Mouse (Mus musculus) limb, embryonic 10.5 days (tissue): ENCODE measurements around the gene 4930455H04Rik. TPM values are rescaled to one million over a fixed set of nuclear protein-coding genes. Genes with fewer than 3 reads are reported as not detected.

ENCODE experiments used
- DNase-seq: peaks from one replicate; pipeline ENCODE4 v3.0.0-alpha.2; 2017; ENCODE audit warnings: low spot score
- H3K27ac ChIP-seq: fragments of 300-500 bp; sonication (generic); 2 replicates; pipeline ENCODE4 v1.5.1; 2016; ENCODE audit warnings: mild to moderate bottlenecking
- H3K27me3 ChIP-seq: fragments of 300-500 bp; sonication (generic); 2 replicates; pipeline ENCODE4 v1.6.1; 2016; ENCODE audit warnings: low read depth, mild to moderate bottlenecking; ENCODE audit not compliant: poor library complexity, severe bottlenecking
- H3K36me3 ChIP-seq: fragments of 300-500 bp; sonication (generic); 2 replicates; pipeline ENCODE4 v1.6.1; 2016; ENCODE audit warnings: mild to moderate bottlenecking, moderate library complexity
- H3K4me1 ChIP-seq: fragments of 300-500 bp; sonication (generic); 2 replicates; pipeline ENCODE4 v1.6.1; 2016
- H3K4me3 ChIP-seq: fragments of 300-500 bp; sonication (generic); 2 replicates; pipeline ENCODE4 v1.5.1; 2016; ENCODE audit warnings: mild to moderate bottlenecking, moderate library complexity
- H3K9me3 ChIP-seq: fragments of 300-500 bp; sonication (generic); replicated peaks from 2 replicates; pipeline ENCODE4 v1.6.1; 2016; ENCODE audit warnings: mild to moderate bottlenecking
- WGBS: fragments of 180-500 bp; shearing (Covaris S2); methylation state at CpG from one replicate; pipeline ENCODE4 v1.1.7; 2016; 5-methylcytosine and 5-hydroxymethylcytosine counted together
- polyA plus RNA-seq: library from polyadenylated mRNA; unstranded; fragments of >200 nt; fragmentation: Nextera tagmentation; extraction: Ambion mirVana; gene quantifications from 2 replicates; pipeline ENCODE4 v1.2.1, GENCODE M21; 2016

Gene 4930455H04Rik
- polyA plus RNA-seq, result not detected in 2 replicates

DNA sequence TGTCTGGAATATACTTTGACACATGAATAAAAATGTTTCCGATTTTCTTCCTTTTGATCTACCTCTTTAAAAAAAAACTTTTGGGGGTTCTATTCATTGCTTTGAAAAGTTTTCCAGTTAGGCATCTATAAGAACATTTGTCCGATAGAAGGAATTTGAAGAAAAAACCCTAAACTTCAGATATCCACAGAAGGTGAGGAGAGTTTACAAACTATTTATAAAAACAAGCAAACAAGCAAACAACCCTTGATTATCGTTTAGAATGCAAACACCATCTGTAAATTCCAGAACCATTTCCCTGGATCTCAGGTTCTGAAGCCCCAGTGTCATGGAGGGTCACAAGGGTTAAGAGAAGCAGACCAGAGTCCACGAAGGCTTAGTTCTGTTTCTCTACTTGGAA is at the start of gene 4930455H04Rik:
4930455H04Rik (plus strand) TSS at position 301 of the 400 bp plus-strand sequence.
- no peaks in the 10 kb centered on the region for H3K27me3 ChIP-seq
- H3K27ac ChIP-seq, result peak within 1 kb of the TSS; percentile 68; the same call in 1 of the 2 replicates
- WGBS, result 67% methylated on average over 4 of the region's 4 CpGs
- peak within 1 kb of the TSS; percentile 49 for H3K4me3 ChIP-seq
- no peaks in the 10 kb centered on the region for H3K9me3 ChIP-seq
- no peaks in the 10 kb centered on the region for H3K36me3 ChIP-seq
- no peak for DNase-seq
- peaks cover 8% of the 10 kb centered on the region for H3K4me1 ChIP-seq

DNA sequence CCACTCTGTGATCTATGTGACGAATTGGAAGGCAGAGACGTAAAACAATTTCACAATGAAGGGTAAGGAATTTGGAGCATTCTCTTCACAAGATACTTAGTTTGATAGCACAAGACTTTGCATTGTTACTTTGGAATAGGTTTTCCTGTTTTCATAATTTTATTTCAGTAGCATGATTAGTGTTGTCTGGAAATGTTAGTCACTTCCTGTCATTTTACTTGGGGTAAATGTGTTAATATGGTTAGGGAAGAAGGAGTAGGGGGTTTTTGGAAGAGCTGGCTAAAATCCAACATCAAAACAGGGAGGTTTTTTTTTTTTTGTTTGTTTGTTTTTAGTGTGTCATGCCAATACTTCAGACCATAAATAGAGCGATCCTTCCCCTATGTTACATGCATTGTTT is 46.5 kb upstream of the 4930455H04Rik start:
- no peaks in the 10 kb centered on the region for H3K27me3 ChIP-seq
- WGBS, result 87% methylated on average over 3 of the region's 3 CpGs
- no peaks in the 10 kb centered on the region for H3K9me3 ChIP-seq
- no peak overlapping the region for H3K27ac ChIP-seq
- no peaks in the 10 kb centered on the region for H3K36me3 ChIP-seq
- no peak for DNase-seq
- peaks cover 5% of the 10 kb centered on the region; the same call in 1 of the 2 replicates for H3K4me1 ChIP-seq
- no peak overlapping the region for H3K4me3 ChIP-seq

DNA sequence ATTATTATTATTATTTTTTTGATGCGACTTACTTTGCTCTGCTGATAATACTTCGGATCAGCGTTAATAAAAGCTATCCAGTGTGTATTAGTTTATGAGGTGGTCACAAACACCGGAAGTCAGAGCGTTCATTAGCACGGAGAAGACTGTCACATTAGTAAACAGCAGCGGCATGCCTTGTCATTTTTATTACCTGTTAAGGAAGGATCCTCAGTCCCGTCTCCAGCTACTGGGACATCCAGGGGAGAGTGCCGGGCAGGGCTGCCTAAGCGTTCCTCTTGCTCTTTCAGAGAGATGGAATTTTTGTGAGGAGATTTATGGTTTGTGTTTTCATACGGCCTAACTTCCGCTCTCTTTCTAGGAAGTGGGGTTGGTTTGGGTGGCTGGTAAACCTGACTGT is 45.0 kb upstream of the 4930455H04Rik start:
- Histone ChIP-seq H3K4me3 (peak overlapping the region; percentile 16; the same call in 1 of the 2 replicates), H3K9me3 (no peaks in the 10 kb centered on the region), H3K27me3 (no peaks in the 10 kb centered on the region), H3K36me3 (no peaks in the 10 kb centered on the region), H3K27ac (no peak overlapping the region), H3K4me1 (peaks cover 5% of the 10 kb centered on the region; the same call in 1 of the 2 replicates)
- WGBS, result 41% methylated on average over 12 of the region's 12 CpGs
- no peak for DNase-seq

DNA sequence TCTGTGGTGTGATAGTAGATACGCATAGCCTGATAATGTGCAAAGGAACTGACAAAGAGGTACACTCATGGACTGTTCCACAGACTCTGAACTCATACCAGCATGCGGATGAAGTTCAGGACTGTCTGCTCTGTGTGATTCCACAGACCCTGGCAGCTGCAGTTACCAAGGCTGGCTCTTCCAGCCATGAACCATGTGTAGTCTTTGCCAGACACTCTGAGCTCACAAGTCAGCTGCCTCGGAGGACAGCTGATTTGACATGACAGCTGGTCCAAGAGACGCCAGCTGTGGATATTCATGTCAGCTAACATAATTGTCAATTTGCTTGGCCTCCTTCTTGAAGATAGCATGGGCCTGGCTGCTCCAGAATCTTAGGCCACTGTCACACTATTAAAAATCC is 39.1 kb upstream of the 4930455H04Rik start:
- 87% methylated on average over 4 of the region's 4 CpGs for WGBS
- Histone ChIP-seq H3K36me3 (no peaks in the 10 kb centered on the region), H3K27ac (no peak overlapping the region), H3K9me3 (no peaks in the 10 kb centered on the region), H3K4me3 (no peak overlapping the region), H3K27me3 (no peaks in the 10 kb centered on the region), H3K4me1 (no peaks in the 10 kb centered on the region)
- no peak for DNase-seq

DNA sequence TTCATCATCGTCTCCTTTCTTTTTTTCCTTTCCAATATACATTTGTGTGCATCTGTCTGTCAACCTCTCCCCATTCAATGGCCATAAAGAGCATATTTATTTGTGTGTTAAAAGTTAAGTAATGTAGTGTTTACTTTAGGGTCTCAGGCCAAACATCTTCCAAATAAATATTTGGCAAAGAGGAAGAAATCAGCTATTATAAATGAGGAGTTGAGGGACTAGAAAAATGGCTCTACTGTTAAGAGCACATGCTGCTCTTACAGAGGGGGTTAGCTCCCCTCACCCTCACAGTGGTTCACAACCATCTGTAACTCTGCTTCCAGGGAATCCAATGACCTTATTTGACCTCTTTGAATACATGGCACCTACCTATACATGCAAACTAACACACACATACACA is 34.9 kb upstream of the 4930455H04Rik start:
- H3K27me3 ChIP-seq, result no peaks in the 10 kb centered on the region
- no peaks in the 10 kb centered on the region for H3K4me1 ChIP-seq
- WGBS, result 94% methylated on average over 1 of the region's 1 CpGs
- H3K27ac ChIP-seq, result no peak overlapping the region
- H3K9me3 ChIP-seq, result no peaks in the 10 kb centered on the region
- H3K4me3 ChIP-seq, result no peak overlapping the region
- H3K36me3 ChIP-seq, result no peaks in the 10 kb centered on the region
- no peak for DNase-seq

DNA sequence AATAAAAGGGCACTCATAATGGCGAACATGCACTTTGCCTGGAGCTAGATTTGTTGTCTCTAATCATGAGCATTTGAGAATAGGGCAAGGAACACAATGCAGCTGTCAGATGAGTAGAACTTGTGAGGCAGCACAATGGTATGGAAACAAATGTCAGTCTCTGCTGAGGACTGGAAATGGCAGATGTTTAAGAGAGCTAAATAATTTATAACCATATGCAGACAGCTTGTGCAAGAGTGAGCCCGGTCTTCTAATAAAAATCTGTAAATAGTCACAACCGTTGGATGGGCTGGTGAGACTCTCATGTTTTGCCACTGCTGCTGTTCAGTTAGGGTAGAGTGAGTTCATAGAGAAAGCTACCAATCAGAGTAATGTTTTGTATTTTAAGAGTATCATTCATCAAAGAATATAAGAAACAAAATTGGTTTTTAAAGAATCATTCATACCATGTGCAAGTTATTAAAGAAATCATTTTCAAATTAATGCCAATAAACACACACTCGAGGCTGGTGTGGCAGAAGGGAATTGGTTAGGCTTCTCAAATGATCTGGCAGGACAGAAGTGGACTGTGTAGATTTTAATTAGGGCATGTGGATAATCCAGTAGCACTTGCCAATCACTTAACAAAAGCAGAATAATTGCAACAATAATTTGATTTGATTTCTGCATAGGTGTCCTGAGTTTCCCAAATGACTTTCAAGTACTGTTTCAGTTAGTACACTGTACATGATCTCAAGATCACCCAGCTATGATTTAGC is 31.0 kb upstream of the 4930455H04Rik start:
- WGBS, result 84% methylated on average over 4 of the region's 4 CpGs
- no peaks in the 10 kb centered on the region for H3K9me3 ChIP-seq
- no peaks in the 10 kb centered on the region for H3K4me1 ChIP-seq
- no peak overlapping the region for H3K4me3 ChIP-seq
- no peaks in the 10 kb centered on the region for H3K36me3 ChIP-seq
- no peak for DNase-seq
- H3K27me3 ChIP-seq, result no peaks in the 10 kb centered on the region
- H3K27ac ChIP-seq, result no peak overlapping the region

DNA sequence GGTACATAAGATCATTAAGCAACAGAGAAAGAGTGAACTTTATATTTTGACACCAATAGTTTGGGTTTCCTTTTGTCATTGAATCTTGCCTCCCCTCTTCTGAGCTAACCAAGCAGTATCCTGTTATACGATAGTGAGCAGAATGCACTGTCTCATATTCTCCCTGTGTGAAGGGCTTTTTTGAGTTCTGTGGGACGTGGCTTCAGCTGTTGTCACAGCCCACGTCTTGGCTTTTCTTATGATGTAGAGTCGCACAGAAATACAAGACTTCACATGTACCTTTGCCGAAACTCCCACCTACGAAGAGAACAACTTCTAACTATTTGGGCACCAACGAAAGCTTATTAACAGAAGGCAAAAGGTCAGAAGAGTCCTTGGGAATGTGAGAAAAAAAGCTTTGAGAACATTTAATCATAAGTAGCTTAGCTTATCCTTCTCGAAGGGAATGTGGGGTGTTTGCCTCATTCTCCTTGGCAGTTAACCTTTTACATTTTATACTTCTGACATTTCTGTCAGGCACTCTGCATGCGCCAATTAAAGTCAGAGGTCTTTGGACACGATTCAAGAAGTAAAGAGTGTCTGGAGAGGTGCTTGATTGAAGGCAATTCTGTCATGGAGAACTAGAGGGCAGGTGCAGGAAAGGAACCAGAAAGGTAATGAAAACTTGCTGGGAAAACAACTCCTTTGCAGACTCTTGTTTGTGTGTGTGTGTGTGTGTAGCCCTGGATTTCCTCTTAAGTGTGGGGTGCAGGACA is 27.1 kb upstream of the 4930455H04Rik start:
- Histone ChIP-seq H3K36me3 (no peaks in the 10 kb centered on the region), H3K4me1 (no peaks in the 10 kb centered on the region), H3K27ac (no peak overlapping the region), H3K9me3 (no peaks in the 10 kb centered on the region), H3K4me3 (no peak overlapping the region), H3K27me3 (no peaks in the 10 kb centered on the region)
- 88% methylated on average over 10 of the region's 10 CpGs for WGBS
- DNase-seq, result no peak

DNA sequence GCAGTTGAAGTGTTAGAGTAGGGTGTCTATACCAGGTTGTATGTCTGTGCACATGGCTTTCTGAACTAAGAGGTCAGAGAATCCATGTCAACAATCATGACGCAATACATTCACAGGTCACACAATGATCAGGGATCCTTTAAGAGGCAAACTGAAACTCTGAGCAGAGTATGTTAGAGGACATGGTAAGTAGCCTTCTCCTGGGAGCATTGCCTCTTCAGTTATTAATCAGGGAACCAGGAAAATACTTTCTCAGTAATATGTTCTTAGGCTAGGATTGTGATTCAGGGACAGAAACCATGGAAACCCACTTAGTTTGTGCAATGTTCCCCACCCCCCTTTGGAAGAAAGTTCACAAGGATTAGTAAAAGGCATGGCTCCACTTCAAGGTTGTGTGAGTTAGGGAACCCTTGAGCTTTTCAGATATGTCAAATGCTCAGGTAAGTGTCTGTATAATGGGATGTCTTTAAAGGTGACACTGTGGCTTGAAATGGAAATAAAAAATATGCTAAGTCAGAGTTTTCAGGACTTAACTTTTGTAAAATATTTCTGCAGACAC is 26.4 kb upstream of the 4930455H04Rik start:
- 97% methylated on average over 1 of the region's 1 CpGs for WGBS
- H3K27me3 ChIP-seq, result no peaks in the 10 kb centered on the region
- no peak for DNase-seq

DNA sequence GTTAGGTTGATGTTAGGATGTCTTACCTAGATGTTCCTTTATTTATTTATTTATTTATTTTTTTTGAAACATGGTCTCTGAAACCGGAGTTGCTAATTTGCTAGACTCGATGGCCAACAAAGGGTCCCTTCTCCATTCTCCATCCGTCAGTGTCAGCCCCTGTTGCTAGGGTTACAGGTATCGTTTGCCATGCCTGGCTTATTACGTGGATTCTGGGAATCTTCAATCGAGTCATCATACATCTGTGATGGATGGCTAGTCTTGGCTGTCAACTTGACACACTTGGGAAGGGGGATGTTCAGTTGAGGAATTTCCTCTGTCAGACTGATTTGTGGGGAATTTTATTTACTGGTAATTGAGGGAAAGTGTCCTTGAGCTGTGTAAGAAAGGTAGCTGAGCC is 25.3 kb upstream of the 4930455H04Rik start:
- no peak for DNase-seq
- Histone ChIP-seq H3K4me1 (no peaks in the 10 kb centered on the region), H3K27ac (no peak overlapping the region), H3K9me3 (no peaks in the 10 kb centered on the region), H3K36me3 (no peaks in the 10 kb centered on the region), H3K4me3 (no peak overlapping the region), H3K27me3 (no peaks in the 10 kb centered on the region)
- 69% methylated on average over 6 of the region's 6 CpGs for WGBS

More for the DNA sequence above, 26.4 kb upstream of the 4930455H04Rik start:
- H3K9me3 ChIP-seq, result no peaks in the 10 kb centered on the region
- no peaks in the 10 kb centered on the region for H3K36me3 ChIP-seq
- H3K4me3 ChIP-seq, result no peak overlapping the region
- H3K4me1 ChIP-seq, result no peaks in the 10 kb centered on the region
- no peak overlapping the region for H3K27ac ChIP-seq

DNA sequence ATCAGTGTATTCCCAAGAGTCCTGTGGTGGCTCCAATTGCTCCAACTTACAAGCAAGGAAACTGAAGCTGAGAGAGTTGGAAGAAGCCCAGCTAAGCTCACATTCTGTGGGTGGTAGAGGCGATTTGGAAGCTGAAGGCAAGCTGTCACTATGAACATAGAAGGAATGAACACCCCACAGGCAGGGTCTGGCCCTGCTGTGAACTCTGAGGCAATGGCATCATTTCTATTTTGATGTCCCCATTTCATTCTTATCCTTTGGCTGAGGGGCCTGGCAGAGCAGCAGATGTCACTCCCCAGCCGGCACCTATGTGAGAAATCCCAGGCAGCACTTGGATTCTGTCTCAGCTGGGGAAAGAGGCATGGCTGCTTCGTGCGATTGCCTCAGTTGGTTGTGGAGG is 24.6 kb upstream of the 4930455H04Rik start:
- 71% methylated on average over 4 of the region's 4 CpGs for WGBS
- Histone ChIP-seq H3K4me3 (no peak overlapping the region), H3K9me3 (no peaks in the 10 kb centered on the region), H3K27me3 (no peaks in the 10 kb centered on the region), H3K4me1 (no peaks in the 10 kb centered on the region), H3K27ac (no peak overlapping the region), H3K36me3 (no peaks in the 10 kb centered on the region)
- DNase-seq, result no peak

DNA sequence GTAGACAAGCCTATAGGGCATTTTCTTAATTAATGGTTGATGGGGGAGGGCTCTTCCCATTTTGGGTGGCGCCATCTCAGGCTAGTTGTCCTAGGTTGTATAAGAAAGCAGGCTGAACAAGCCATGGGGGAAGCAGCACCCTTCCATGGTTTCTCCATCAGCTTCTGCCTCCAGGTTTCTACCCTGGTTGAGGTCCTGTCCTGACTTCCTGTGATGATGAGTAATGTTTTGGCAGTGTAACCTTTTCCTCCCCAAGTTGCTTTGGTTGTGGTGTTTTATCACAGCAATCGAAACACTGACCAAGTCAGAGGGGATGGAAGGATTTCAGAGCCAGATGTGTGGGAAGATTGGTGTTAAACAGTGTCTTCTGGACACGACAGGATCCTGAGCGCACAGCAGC is 21.6 kb upstream of the 4930455H04Rik start:
- H3K9me3 ChIP-seq, result no peaks in the 10 kb centered on the region
- no peak overlapping the region for H3K27ac ChIP-seq
- H3K4me3 ChIP-seq, result no peak overlapping the region
- no peak for DNase-seq
- 85% methylated on average over 4 of the region's 4 CpGs for WGBS
- H3K27me3 ChIP-seq, result no peaks in the 10 kb centered on the region
- no peaks in the 10 kb centered on the region for H3K4me1 ChIP-seq
- no peaks in the 10 kb centered on the region for H3K36me3 ChIP-seq

DNA sequence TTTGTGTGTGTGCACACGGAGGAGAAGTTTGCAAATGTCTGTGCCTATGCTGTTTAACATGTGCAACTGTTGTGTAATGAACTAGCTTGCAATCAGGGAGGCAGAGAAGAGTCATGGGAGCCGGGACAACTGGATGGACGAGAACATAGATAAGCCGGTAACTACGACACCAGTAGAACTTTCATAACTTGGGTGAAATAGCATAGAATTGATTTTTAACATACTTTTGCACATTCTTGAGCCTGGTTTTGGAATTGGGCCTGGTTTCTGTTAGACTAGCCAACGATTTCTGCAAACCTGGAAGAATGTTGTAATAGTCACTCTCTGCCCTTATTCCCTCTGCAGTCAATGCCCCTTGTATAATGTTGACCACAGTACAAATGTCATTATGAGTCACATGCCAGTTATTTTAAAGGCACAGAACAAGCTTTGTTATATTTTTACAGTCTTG is 17.4 kb upstream of the 4930455H04Rik start:
- H3K27ac ChIP-seq, result no peak overlapping the region
- H3K4me3 ChIP-seq, result no peak overlapping the region
- no peak for DNase-seq
- no peaks in the 10 kb centered on the region for H3K9me3 ChIP-seq
- no peaks in the 10 kb centered on the region for H3K4me1 ChIP-seq
- H3K36me3 ChIP-seq, result no peaks in the 10 kb centered on the region
- H3K27me3 ChIP-seq, result no peaks in the 10 kb centered on the region
- 92% methylated on average over 6 of the region's 6 CpGs for WGBS

DNA sequence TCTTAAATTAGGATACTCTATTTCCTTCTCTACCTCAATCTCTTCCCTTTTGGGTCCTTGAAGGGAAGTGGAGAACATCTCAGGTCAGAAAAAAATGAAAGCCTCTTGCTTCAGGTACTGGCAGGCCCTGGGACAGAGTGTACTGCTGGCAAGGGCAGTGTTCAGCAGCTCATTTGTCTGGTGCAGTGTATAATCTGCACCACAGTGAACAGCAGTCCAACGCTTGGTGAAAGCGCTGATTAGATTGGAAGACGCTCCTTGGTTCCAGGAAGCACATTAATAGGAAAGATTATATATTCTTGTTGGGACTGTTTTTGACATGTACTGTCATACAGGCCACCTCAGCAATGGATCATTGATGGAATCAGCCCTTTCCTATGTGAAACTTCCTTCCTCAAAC is 16.6 kb upstream of the 4930455H04Rik start:
- Histone ChIP-seq H3K36me3 (no peaks in the 10 kb centered on the region), H3K27me3 (no peaks in the 10 kb centered on the region), H3K4me1 (no peaks in the 10 kb centered on the region), H3K4me3 (no peak overlapping the region), H3K9me3 (no peaks in the 10 kb centered on the region), H3K27ac (no peak overlapping the region)
- no peak for DNase-seq
- 95% methylated on average over 3 of the region's 3 CpGs for WGBS
